Mouse (Mus musculus): ENCODE data around the gene Gm11568.

DNA sequence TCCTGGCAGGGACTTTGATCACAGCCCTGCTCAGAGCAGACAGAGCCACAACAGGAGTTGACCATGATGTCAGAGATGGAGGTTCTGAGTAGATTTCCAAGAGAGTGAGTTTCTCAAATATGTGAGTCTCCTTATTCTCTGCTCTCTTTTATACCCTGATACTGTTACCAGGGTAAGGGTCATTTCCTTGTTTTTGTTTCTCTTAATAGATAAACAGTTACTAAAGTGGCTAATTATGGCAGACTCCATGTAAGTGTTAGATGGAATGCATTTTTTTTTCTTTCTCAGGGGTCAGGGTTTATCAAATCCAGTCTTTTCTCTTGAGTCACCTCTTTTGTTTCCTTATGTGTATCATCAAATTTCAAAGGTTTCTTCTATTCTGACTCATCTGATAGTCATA, 6.2 kb upstream of the Gm11568 start, which contains the start of gene Krtap4-16:
- TF ChIP-seq CTCF (IDR thresholded peaks at IDR 0.05; ENCODE audit: extremely low read depth, insufficient read depth, low read length) (no peak), POLR2A (IDR thresholded peaks at IDR 0.05; ENCODE audit: extremely low read depth, insufficient read depth, low read length) (no peak)
